Mouse (Mus musculus) lung, postnatal 0 days (tissue): ENCODE data around the gene Zgrf1.

Experiments used
- CTCF ChIP-seq: IDR thresholded peaks from 2 replicates; pipeline ENCODE4 v1.5.1; 2016; ENCODE audit warnings: antibody characterized with exemption, mild to moderate bottlenecking
- EP300 ChIP-seq: IDR thresholded peaks from 2 replicates; pipeline ENCODE4 v1.6.1; 2016; ENCODE audit warnings: antibody characterized with exemption, mild to moderate bottlenecking, control low read depth

DNA sequence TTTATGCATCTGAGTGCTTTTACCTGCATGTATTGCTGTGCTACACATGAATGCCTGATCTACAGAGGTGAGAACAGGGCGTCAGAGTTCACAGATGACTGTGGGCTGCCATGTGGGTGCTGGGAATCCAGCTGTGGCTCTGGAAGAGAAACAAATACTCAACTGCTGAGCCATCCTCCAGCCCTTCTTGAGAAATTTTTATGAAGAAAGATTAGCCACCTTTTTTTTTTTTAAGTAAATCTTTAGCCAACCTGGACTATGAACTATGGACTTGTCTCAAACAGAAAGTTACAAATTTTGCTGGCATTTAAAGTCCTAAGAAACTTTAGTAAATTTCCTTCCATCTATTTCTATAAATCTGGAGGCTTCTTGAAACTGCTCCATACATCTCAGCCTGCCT is 43.8 kb downstream of the Zgrf1 start:
- TF ChIP-seq CTCF (no peak), EP300 (no peak)
